Mouse (Mus musculus): ENCODE results near the gene Dgkb.
A peak's percentile ranks its signal among the peaks of the same experiment; 100 is the strongest.

Dgkb gene

GRCm38 (mm10) chr12:38386991-38387390, 569.5 kb downstream of the Dgkb start:
- peak; percentile 72 for DNase-seq

- DNase-seq, result no peak
Measured at GRCm38 (mm10) chr12:38387654-38388053, 570.1 kb downstream of the Dgkb start.

- no peak for DNase-seq
Measured at GRCm38 (mm10) chr12:38388243-38388642, 570.7 kb downstream of the Dgkb start.

- no peak for DNase-seq
Measured at GRCm38 (mm10) chr12:38397754-38398312, 580.3 kb downstream of the Dgkb start.

GRCm38 (mm10) chr12:38400089-38400488, 582.6 kb downstream of the Dgkb start:
- DNase-seq, result no peak

GRCm38 (mm10) chr12:38435364-38436130, 618.0 kb downstream of the Dgkb start:
- no peak for DNase-seq

GRCm38 (mm10) chr12:38436131-38436436, 618.6 kb downstream of the Dgkb start:
- DNase-seq, result no peak

GRCm38 (mm10) chr12:38450323-38451087, 633.0 kb downstream of the Dgkb start:
- no peak for DNase-seq

- DNase-seq, result no peak
Measured at GRCm38 (mm10) chr12:38451677-38452076, 634.2 kb downstream of the Dgkb start.

- no peak for DNase-seq
Measured at GRCm38 (mm10) chr12:38468191-38468590, 650.7 kb downstream of the Dgkb start.

- no peak for DNase-seq
Measured at GRCm38 (mm10) chr12:38468605-38469004, 651.1 kb downstream of the Dgkb start.

GRCm38 (mm10) chr12:38497229-38497628, 679.7 kb downstream of the Dgkb start:
- DNase-seq, result no peak

- DNase-seq, result no peak
Measured at GRCm38 (mm10) chr12:38500931-38501330, 683.4 kb downstream of the Dgkb start.

GRCm38 (mm10) chr12:38508195-38508594, 690.7 kb downstream of the Dgkb start:
- DNase-seq, result no peak

- no peak for DNase-seq
Measured at GRCm38 (mm10) chr12:38545431-38545830, 727.9 kb downstream of the Dgkb start.

GRCm38 (mm10) chr12:38577141-38577540, 759.6 kb downstream of the Dgkb start:
- no peak for DNase-seq

- DNase-seq, result peak; percentile 31
Measured at GRCm38 (mm10) chr12:38579191-38579817, 761.8 kb downstream of the Dgkb start.

- DNase-seq, result no peak
Measured at GRCm38 (mm10) chr12:38586368-38586865, 768.9 kb downstream of the Dgkb start.

GRCm38 (mm10) chr12:38589951-38590350, 772.4 kb downstream of the Dgkb start:
- DNase-seq, result peak; percentile 83

- DNase-seq, result no peak
Measured at GRCm38 (mm10) chr12:38593653-38594052, 776.1 kb downstream of the Dgkb start.

- DNase-seq, result no peak
Measured at GRCm38 (mm10) chr12:38594055-38594454, 776.5 kb downstream of the Dgkb start.

GRCm38 (mm10) chr12:38596416-38597062, 779.0 kb downstream of the Dgkb start:
- no peak for DNase-seq

- no peak for DNase-seq
Measured at GRCm38 (mm10) chr12:38598096-38598495, 780.6 kb downstream of the Dgkb start.
